Mouse (Mus musculus) gastrocnemius, postnatal 36 days (tissue): ENCODE data around the gene Olfr805. TPM values are rescaled to one million over a fixed set of nuclear protein-coding genes. Genes with fewer than 3 reads are reported as not detected.

Experiments
- DNase-seq, 2 experiments: peaks; one replicate each; pipeline ENCODE4 v3.0.0; 2022
- intact Hi-C: fragments of 180-260 bp; cut with DNase I; formaldehyde crosslinking; loops from one replicate; pipeline ENCODE4 v1.15.1; 2025
- long read RNA-seq, 2 experiments: library from polyadenylated mRNA; stranded (forward); transcript quantifications; one replicate each; pipeline ENCODE4 v2.0.0; 2021
- microRNA-seq, 2 experiments: library from miRNA; unstranded; fragments of <30 nt; microRNA quantifications; one replicate each; pipeline ENCODE4 v1.2.0; 2021
- total RNA-seq, 2 experiments: library from RNA; stranded (reverse); gene quantifications; 2 replicates each; pipeline ENCODE4 v1.2.3; 2021

The Olfr805 gene
- not detected for total RNA-seq
- long read RNA-seq, experiment 1: 0 reads
- long read RNA-seq, experiment 2: 0 reads

- intact Hi-C loops: no loop called here
- DNase-seq: no peak
These were observed at the start of gene Olfr805 for GRCm38 (mm10) chr10:129729275-129729674. TSS of gene Olfr805 (minus strand) at chr10:129729375.

- DNase-seq: peak; percentile 16 to 31
- intact Hi-C loops: no loop called here
These were observed 48.9 kb upstream of the Olfr805 start for GRCm38 (mm10) chr10:129778123-129778522.

DNA sequence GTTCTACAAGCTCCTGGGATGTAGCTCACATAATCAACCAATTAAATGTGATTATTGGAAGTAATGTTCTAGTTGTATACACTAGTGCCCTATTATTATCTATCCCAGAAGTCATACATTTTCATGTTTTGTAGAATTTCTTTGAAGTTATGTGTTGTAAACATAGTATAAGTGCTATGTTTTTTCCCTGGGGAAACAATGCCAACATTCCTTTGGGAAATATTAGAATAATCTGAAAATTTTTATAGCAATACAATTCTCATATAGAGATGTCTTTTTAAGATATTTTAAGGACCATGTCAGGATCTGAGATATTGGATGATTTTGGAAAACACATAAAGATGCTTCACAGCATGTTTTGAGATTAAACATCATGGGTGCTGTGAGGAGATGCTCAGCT is 45.2 kb upstream of the Olfr805 start, which contains the start of gene Olfr809:
Gene Olfr809 (plus strand): TSS at position 301 of the 400 bp plus-strand sequence.
- intact Hi-C loops: no loop called here

DNA sequence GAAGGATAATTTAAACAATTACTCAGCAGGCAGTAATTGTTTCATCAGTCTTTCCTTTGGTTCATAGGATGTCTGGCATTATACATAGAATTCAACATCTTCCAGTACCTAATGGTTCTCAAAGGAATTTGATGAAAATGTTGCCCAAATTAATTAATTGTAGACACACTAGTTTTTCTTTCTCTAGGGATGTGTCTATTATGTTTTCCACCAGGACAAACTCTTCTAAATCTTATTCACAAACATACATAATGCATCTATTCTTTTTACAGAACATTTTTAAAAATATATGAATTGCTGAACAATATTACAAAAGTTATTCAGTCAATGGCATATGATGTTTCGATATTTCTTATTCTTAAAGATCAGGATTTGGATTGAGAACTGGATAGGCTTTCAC is 36.0 kb upstream of the Olfr805 start, which contains the start of gene Olfr808:
Gene Olfr808 (plus strand): TSS at position 301 of the 400 bp plus-strand sequence.
- intact Hi-C loops: no loop called here

More for the DNA sequence above, 45.2 kb upstream of the Olfr805 start, which contains the start of gene Olfr809:
- no peak for DNase-seq

GRCm38 (mm10) chr10:129757693-129758092 is 28.5 kb upstream of the Olfr805 start, which contains the start of gene Olfr807:
TSS of gene Olfr807 (minus strand) at chr10:129757793.
- intact Hi-C loops: no loop called here
- no peak for DNase-seq

More for the DNA sequence above, 36.0 kb upstream of the Olfr805 start, which contains the start of gene Olfr808:
- DNase-seq: no peak

DNA sequence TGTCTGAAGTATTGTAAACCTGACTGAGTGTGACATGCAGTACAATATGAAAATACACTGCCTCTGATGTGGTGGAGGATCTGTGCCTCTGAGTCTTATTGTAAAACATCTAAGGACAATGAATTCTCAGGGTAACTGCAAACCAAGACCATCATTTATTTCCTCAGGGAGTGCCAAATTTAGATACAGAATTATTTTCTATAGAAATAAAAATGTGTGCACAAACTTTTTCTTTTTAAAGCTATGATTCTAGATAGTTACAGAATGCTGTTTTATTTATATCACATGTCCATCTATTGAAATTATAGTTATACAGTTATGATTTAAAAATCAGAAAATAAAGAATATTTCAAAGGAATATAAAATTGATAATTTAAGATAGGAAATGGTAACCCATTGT is 12.6 kb upstream of the Olfr805 start, which contains the start of gene Olfr806:
Gene Olfr806 (minus strand): TSS at position 101 of the 400 bp plus-strand sequence.
- DNase-seq: no peak
- intact Hi-C loops: no loop called here

GRCm38 (mm10) chr10:129702910-129703309 is 26.3 kb downstream of the Olfr805 start, which contains the start of gene Olfr804:
TSS of gene Olfr804 (plus strand) at chr10:129703210.
- no peak for DNase-seq
- intact Hi-C loops: no loop called here

GRCm38 (mm10) chr10:129694186-129694585 is 35.0 kb downstream of the Olfr805 start, which contains the start of gene Olfr803:
TSS of gene Olfr803 (minus strand) at chr10:129694286.
- intact Hi-C loops: no loop called here
- no peak for DNase-seq

GRCm38 (mm10) chr10:129688069-129688468 is 41.1 kb downstream of the Olfr805 start, which contains the start of gene Olfr802:
TSS of gene Olfr802 (minus strand) at chr10:129688169.
- intact Hi-C loops: no loop called here

DNA sequence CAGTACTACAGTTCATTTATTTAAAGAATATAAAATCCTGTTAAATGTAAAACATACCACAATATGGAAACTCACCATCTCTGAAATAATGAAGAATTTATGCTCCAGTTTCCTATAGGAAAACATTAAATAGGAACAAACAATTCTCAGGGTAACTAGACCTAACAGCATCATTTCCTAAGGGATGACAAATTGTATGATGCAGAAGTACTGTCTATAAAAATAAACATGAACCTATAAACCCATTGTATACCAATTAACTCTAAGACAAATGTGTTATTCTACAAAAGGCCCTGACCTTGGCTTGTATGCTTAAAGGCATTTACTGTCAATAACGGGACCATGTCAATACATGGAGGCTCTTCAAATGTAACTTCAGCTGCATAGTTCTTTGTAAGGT is 55.4 kb downstream of the Olfr805 start, which contains the start of gene Olfr801:
Gene Olfr801 (minus strand): TSS at position 101 of the 400 bp plus-strand sequence.
- intact Hi-C loops: no loop called here

More at GRCm38 (mm10) chr10:129688069-129688468, 41.1 kb downstream of the Olfr805 start, which contains the start of gene Olfr802:
- DNase-seq: no peak

More for the DNA sequence above, 55.4 kb downstream of the Olfr805 start, which contains the start of gene Olfr801:
- no peak for DNase-seq

Small RNA genes within 50 kb of the gene (microRNA-seq; reads per million reads assigned to microRNA genes)
- 0 reads per million in 2 experiments for gene Gm24485

Other genes starting within 250 kb of the Olfr805 start
- gene Olfr789, start 244.6 kb downstream of the Olfr805 start, total RNA-seq: not detected
- not detected for gene Olfr790, start 230.9 kb downstream of the Olfr805 start, total RNA-seq
- not detected for gene Olfr791, start 207.6 kb downstream of the Olfr805 start, total RNA-seq
- not detected for gene Olfr792, start 190.2 kb downstream of the Olfr805 start, total RNA-seq
- not detected for gene Olfr794, start 161.7 kb downstream of the Olfr805 start, total RNA-seq
- gene Olfr796, start 116.8 kb downstream of the Olfr805 start, total RNA-seq: not detected
- not detected for gene Olfr798, start 101.4 kb downstream of the Olfr805 start, total RNA-seq
- gene Olfr799, start 91.9 kb downstream of the Olfr805 start, total RNA-seq: not detected
- not detected for gene Olfr800, start 71.7 kb downstream of the Olfr805 start, total RNA-seq
- not detected for gene Olfr801, start 55.5 kb downstream of the Olfr805 start, total RNA-seq
- gene Olfr802, start 41.2 kb downstream of the Olfr805 start, total RNA-seq: not detected
- not detected for gene Olfr803, start 35.1 kb downstream of the Olfr805 start, total RNA-seq
- not detected for gene Olfr804, start 26.2 kb downstream of the Olfr805 start, total RNA-seq
- gene Olfr806, start 12.5 kb upstream of the Olfr805 start, total RNA-seq: not detected
- gene Olfr807, start 28.4 kb upstream of the Olfr805 start, total RNA-seq: not detected
- not detected for gene Olfr808, start 36.1 kb upstream of the Olfr805 start, total RNA-seq
- not detected for gene Olfr809, start 45.3 kb upstream of the Olfr805 start, total RNA-seq
- not detected for gene Olfr810, start 65.5 kb upstream of the Olfr805 start, total RNA-seq
- gene Olfr811, start 75.0 kb upstream of the Olfr805 start, total RNA-seq: not detected
- gene Olfr812, start 116.7 kb upstream of the Olfr805 start, total RNA-seq: not detected
- gene Olfr813, start 126.0 kb upstream of the Olfr805 start, total RNA-seq: not detected
- gene Olfr814, start 150.5 kb upstream of the Olfr805 start, total RNA-seq: not detected
- gene Olfr815, start 176.5 kb upstream of the Olfr805 start, total RNA-seq: not detected
- gene Olfr816, start 186.2 kb upstream of the Olfr805 start, total RNA-seq: not detected
- gene Olfr818, start 219.7 kb upstream of the Olfr805 start, total RNA-seq: not detected
- gene Olfr819, start 237.9 kb upstream of the Olfr805 start, total RNA-seq: not detected
- not detected for gene Olfr247, start 246.8 kb upstream of the Olfr805 start, total RNA-seq